Mouse (Mus musculus): ENCODE measurements around the gene Ttc23l. TPM values are rescaled to one million over a fixed set of nuclear protein-coding genes. Genes with fewer than 3 reads are reported as not detected.

Gene Ttc23l
- polyA plus RNA-seq, 1 experiment from 2014 or later, result not detected

GRCm38 (mm10) chr15:10469641-10470150, 88.8 kb downstream of the Ttc23l start:
- H3K27ac ChIP-seq (replicated peaks), result peak overlapping the region; percentile 89
- peaks cover 16% of the 10 kb centered on the region for H3K4me1 ChIP-seq (replicated peaks)
- no peaks in the 10 kb centered on the region for H3K27me3 ChIP-seq
- WGBS, result under 1% methylated on average over 40 of the region's 40 CpGs
- no peak for ATAC-seq (ENCODE audit: low FRiP score, low read depth)
- H3K36me3 ChIP-seq, result no peaks in the 10 kb centered on the region
- H3K9me3 ChIP-seq, result no peaks in the 10 kb centered on the region
- peak overlapping the region; percentile 94 for H3K4me3 ChIP-seq
- peak overlapping the region; percentile 81 for H3K9ac ChIP-seq
- peak overlapping the region; percentile 73 for H3K4me2 ChIP-seq

- ATAC-seq (ENCODE audit: low FRiP score, low read depth), result no peak
- WGBS, result 89% methylated on average over 3 of the region's 3 CpGs
- peak overlapping the region; percentile 94; the same call in 1 of the 2 replicates for H3K4me3 ChIP-seq
- no peak overlapping the region for H3K9ac ChIP-seq
- H3K4me2 ChIP-seq, result peak overlapping the region; percentile 73
- peaks cover 16% of the 10 kb centered on the region for H3K4me1 ChIP-seq (replicated peaks)
- no peaks in the 10 kb centered on the region for H3K27me3 ChIP-seq
- H3K9me3 ChIP-seq, result no peaks in the 10 kb centered on the region
- H3K36me3 ChIP-seq, result no peaks in the 10 kb centered on the region
- H3K27ac ChIP-seq (replicated peaks), result no peak overlapping the region
Measured at GRCm38 (mm10) chr15:10468761-10469160, 89.7 kb downstream of the Ttc23l start.

GRCm38 (mm10) chr15:10464678-10465077, 93.8 kb downstream of the Ttc23l start:
- H3K36me3 ChIP-seq, result peaks cover 26% of the 10 kb centered on the region
- H3K9ac ChIP-seq, result no peak overlapping the region
- no peaks in the 10 kb centered on the region for H3K27me3 ChIP-seq
- no peak overlapping the region for H3K4me2 ChIP-seq
- no peak overlapping the region for H3K4me3 ChIP-seq
- no peaks in the 10 kb centered on the region for H3K9me3 ChIP-seq
- 97% methylated on average over 3 of the region's 3 CpGs for WGBS
- H3K4me1 ChIP-seq (replicated peaks), result peaks cover 12% of the 10 kb centered on the region
- ATAC-seq (ENCODE audit: low FRiP score, low read depth), result no peak
- H3K27ac ChIP-seq (replicated peaks), result no peak overlapping the region

- no peaks in the 10 kb centered on the region for H3K9me3 ChIP-seq
- WGBS, result 91% methylated on average over 5 of the region's 5 CpGs
- peaks cover 30% of the 10 kb centered on the region for H3K36me3 ChIP-seq
- no peak overlapping the region for H3K4me2 ChIP-seq
- H3K27ac ChIP-seq (replicated peaks), result no peak overlapping the region
- no peak for ATAC-seq (ENCODE audit: low FRiP score, low read depth)
- H3K4me1 ChIP-seq (replicated peaks), result peaks cover 1% of the 10 kb centered on the region
- no peak overlapping the region for H3K9ac ChIP-seq
- H3K4me3 ChIP-seq, result no peak overlapping the region
- no peaks in the 10 kb centered on the region for H3K27me3 ChIP-seq
Measured at GRCm38 (mm10) chr15:10463555-10463954, 94.9 kb downstream of the Ttc23l start.

GRCm38 (mm10) chr15:10460986-10461385, 97.5 kb downstream of the Ttc23l start:
- H3K4me2 ChIP-seq, result no peak overlapping the region
- H3K9me3 ChIP-seq, result no peaks in the 10 kb centered on the region
- no peak overlapping the region for H3K27ac ChIP-seq (replicated peaks)
- H3K4me1 ChIP-seq (replicated peaks), result no peaks in the 10 kb centered on the region
- H3K36me3 ChIP-seq, result peaks cover 50% of the 10 kb centered on the region
- no peaks in the 10 kb centered on the region for H3K27me3 ChIP-seq
- no peak overlapping the region for H3K9ac ChIP-seq
- ATAC-seq (ENCODE audit: low FRiP score, low read depth), result no peak
- 93% methylated on average over 12 of the region's 12 CpGs for WGBS
- no peak overlapping the region for H3K4me3 ChIP-seq

Other genes starting within 250 kb of the Ttc23l start
- not detected in 2 replicates for gene Gm21973, start 233.3 kb downstream of the Ttc23l start, polyA plus RNA-seq (2015; fragmentation: Nextera tagmentation; extraction: Ambion mirVana)
- gene Agxt2, start 200.1 kb downstream of the Ttc23l start, polyA plus RNA-seq (2015; fragmentation: Nextera tagmentation; extraction: Ambion mirVana), result not detected in 2 replicates
- 13.6 and 13.8 TPM in 2 replicates for gene Dnajc21, start 88.2 kb downstream of the Ttc23l start, polyA plus RNA-seq (2015; fragmentation: Nextera tagmentation; extraction: Ambion mirVana)
- 45.0 and 50.1 TPM in 2 replicates for gene Brix1, start 72.7 kb downstream of the Ttc23l start, polyA plus RNA-seq (2015; fragmentation: Nextera tagmentation; extraction: Ambion mirVana)
- gene Rad1, start 72.7 kb downstream of the Ttc23l start, polyA plus RNA-seq (2015; fragmentation: Nextera tagmentation; extraction: Ambion mirVana), result 25.6 and 25.9 TPM in 2 replicates
- 10.9 and 15.7 TPM in 2 replicates for gene Rai14, start 156.0 kb upstream of the Ttc23l start, polyA plus RNA-seq (2015; fragmentation: Nextera tagmentation; extraction: Ambion mirVana)